ENCODE assay signal across 26 mouse cellular contexts in genomic region chr7:143764876-143765530, GRCm38 (mm10). TPM values are rescaled to one million over a fixed set of nuclear protein-coding genes. Genes with fewer than 3 reads are reported as not detected.
DNase-seq lines count a peak whose midpoint lies in the region; ATAC-seq lines count a peak whose summit lies in the region.
"Had no signal": no experiment of that assay in that cellular context is flagged by ENCODE, and none has a peak within 500 bp of the region (broad histone marks: within the 10 kb centered on the region; RNA-seq: fewer than 3 reads in every experiment).

No protein-coding gene starts in this region.

- peak; percentile 65 for DNase-seq in thymus, postnatal 0 days (ENCODE audit: low spot score)
- DNase-seq in thymus, postnatal 36 days, result peak; percentile 38 to 58
- no peak for DNase-seq in liver, embryonic 11.5 days (ENCODE audit: low spot score)
- DNase-seq in adrenal gland, postnatal 25 days, result no peak
- no peak for DNase-seq in heart, postnatal 4 days
- DNase-seq: adrenal gland, adult 2 months; adrenal gland, postnatal 36 days; cerebellum, adult 2 months; cerebellum, postnatal 10 days; embryo, embryonic 11 days; gastrocnemius, postnatal 36 days; heart, adult 2 months; heart, postnatal 14 days had no signal

- H3K9me3 ChIP-seq in liver, embryonic 11.5 days (ENCODE audit: control insufficient read depth, low read length), result no peaks in the 10 kb centered on the region
- H3K9me3 ChIP-seq: embryonic facial prominence, embryonic 15.5 days; forebrain, embryonic 10.5 days; forebrain, embryonic 15.5 days; heart, embryonic 15.5 days; hindbrain, embryonic 12.5 days had no signal

- H3K27ac ChIP-seq in liver, embryonic 11.5 days (ENCODE audit: low read depth, low read length), result no peak overlapping the region
- H3K27ac ChIP-seq: embryonic facial prominence, embryonic 15.5 days; forebrain, embryonic 10.5 days; forebrain, embryonic 15.5 days; heart, adult 2 months; heart, embryonic 15.5 days; hindbrain, embryonic 12.5 days had no signal

- WGBS in liver, embryonic 11.5 days, result 64% methylated on average over 19 of the region's 19 CpGs

- H3K4me1 ChIP-seq in liver, embryonic 11.5 days (replicated peaks; ENCODE audit: control insufficient read depth, insufficient read depth, low read length), result no peaks in the 10 kb centered on the region
- H3K4me1 ChIP-seq: embryonic facial prominence, embryonic 15.5 days; forebrain, embryonic 10.5 days; forebrain, embryonic 15.5 days; heart, embryonic 15.5 days; hindbrain, embryonic 12.5 days had no signal

- ATAC-seq in common myeloid progenitor, adult 5-6 weeks (replicated peaks; ENCODE audit: low read depth, poor library complexity, severe bottlenecking), result peak; percentile 26; the same call in 1 of the 2 replicates
- peak; percentile 31 to 63; a peak in 3 of 4 replicates for ATAC-seq in hematopoietic stem cell, adult 5-6 weeks (replicated peaks in 1 of 2; ENCODE audit: insufficient read depth in 1 of 2, low FRiP score in 2 of 2, low TSS enrichment in 1 of 2, low read depth in 1 of 2, poor library complexity in 2 of 2, severe bottlenecking in 2 of 2)
- ATAC-seq in liver, embryonic 11.5 days (replicated peaks; ENCODE audit: low FRiP score), result no peak
- ATAC-seq: hindbrain, embryonic 16.5 days; Patski had no signal

- H3K4me2 ChIP-seq in liver, embryonic 11.5 days, result no peak overlapping the region
- H3K4me2 ChIP-seq: embryonic facial prominence, embryonic 15.5 days; forebrain, embryonic 15.5 days; heart, embryonic 11.5 days; heart, embryonic 15.5 days; hindbrain, embryonic 12.5 days had no signal

- H3K4me3 ChIP-seq in liver, embryonic 11.5 days (ENCODE audit: low read depth, low read length), result no peak overlapping the region
- H3K4me3 ChIP-seq: embryonic facial prominence, embryonic 15.5 days; erythroblast, embryonic 14.5 days; forebrain, embryonic 10.5 days; forebrain, embryonic 15.5 days; heart, adult 2 months; heart, embryonic 15.5 days; hindbrain, embryonic 12.5 days had no signal

- H3K27me3 ChIP-seq in liver, embryonic 11.5 days (replicated peaks; ENCODE audit: control insufficient read depth, insufficient read depth, low read length), result peaks cover 27% of the 10 kb centered on the region
- H3K27me3 ChIP-seq: Patski had no signal

- no peak overlapping the region for H3K9ac ChIP-seq in liver, embryonic 11.5 days (ENCODE audit: low read depth, low read length)
- H3K9ac ChIP-seq: embryonic facial prominence, embryonic 15.5 days; forebrain, embryonic 15.5 days; heart, embryonic 15.5 days; hindbrain, embryonic 12.5 days had no signal

- no peaks in the 10 kb centered on the region for H3K36me3 ChIP-seq in liver, embryonic 11.5 days (ENCODE audit: control insufficient read depth, insufficient read depth, low read length)
- H3K36me3 ChIP-seq: embryonic facial prominence, embryonic 15.5 days; forebrain, embryonic 10.5 days; forebrain, embryonic 15.5 days; heart, embryonic 15.5 days; hindbrain, embryonic 12.5 days had no signal

RNA-seq across cellular contexts. Expression of gene Mrgprg, which starts 1.8 kb away (rescaled TPM):
- not detected in 2 replicates for total RNA-seq in common myeloid progenitor, adult 5-6 weeks (2017)
- total RNA-seq in hematopoietic stem cell, adult 5-6 weeks (2017), result not detected in 2 replicates
- 0.27 and 0.31 TPM in 2 replicates for polyA plus RNA-seq in thymus, postnatal 0 days (2015; fragmentation: Nextera tagmentation; extraction: Ambion mirVana)
- polyA plus RNA-seq in liver, embryonic 11.5 days (2014; fragmentation: Nextera tagmentation; extraction: Ambion mirVana), result not detected in 2 replicates
- 0.27 and 0.67 TPM in 2 replicates for total RNA-seq in adrenal gland, postnatal 25 days (2021)
- total RNA-seq in heart, postnatal 4 days (2021), result not detected
- total RNA-seq: CH12.LX; gastrocnemius, postnatal 36 days; heart, adult 2 months; heart, postnatal 14 days had no signal
- polyA plus RNA-seq: cerebellum, adult 2 months; embryonic facial prominence, embryonic 11.5 days; embryonic facial prominence, embryonic 15.5 days; erythroblast, embryonic 14.5 days; forebrain, embryonic 10.5 days; forebrain, embryonic 15.5 days; heart, embryonic 11.5 days; heart, embryonic 15.5 days; hindbrain, embryonic 12.5 days; hindbrain, embryonic 16.5 days; Patski had no signal

RNA-seq across cellular contexts. Expression of gene Osbpl5, which starts 8.2 kb away (rescaled TPM):
- total RNA-seq in common myeloid progenitor, adult 5-6 weeks (2017), result 5.9 and 15.3 TPM in 2 replicates
- 14.9 and 28.2 TPM in 2 replicates for total RNA-seq in hematopoietic stem cell, adult 5-6 weeks (2017)
- polyA plus RNA-seq in thymus, postnatal 0 days (2015; fragmentation: Nextera tagmentation; extraction: Ambion mirVana), result 6.5 and 6.6 TPM in 2 replicates
- 8.3 and 8.9 TPM in 2 replicates for polyA plus RNA-seq in liver, embryonic 11.5 days (2014; fragmentation: Nextera tagmentation; extraction: Ambion mirVana)
- 22.8 and 37.0 TPM in 2 replicates for total RNA-seq in adrenal gland, postnatal 25 days (2021)
- total RNA-seq in heart, postnatal 4 days (2021), result 10 to 100 TPM; 45.1 to 46.4 TPM
- polyA plus RNA-seq: erythroblast, embryonic 14.5 days had no signal

RNA-seq across cellular contexts. Expression of gene Mrgpre, which starts 19.3 kb away (rescaled TPM):
- total RNA-seq in common myeloid progenitor, adult 5-6 weeks (2017), result 1.2 and 1.3 TPM in 2 replicates
- total RNA-seq in hematopoietic stem cell, adult 5-6 weeks (2017), result 0.81 and 1.3 TPM in 2 replicates
- 1.5 and 1.7 TPM in 2 replicates for polyA plus RNA-seq in thymus, postnatal 0 days (2015; fragmentation: Nextera tagmentation; extraction: Ambion mirVana)
- polyA plus RNA-seq in liver, embryonic 11.5 days (2014; fragmentation: Nextera tagmentation; extraction: Ambion mirVana), result 0.59 and 0.86 TPM in 2 replicates
- total RNA-seq in adrenal gland, postnatal 25 days (2021), result 1.4 and 2.0 TPM in 2 replicates
- 1 to 10 TPM; 2.3 to 2.4 TPM for total RNA-seq in heart, postnatal 4 days (2021)
- polyA plus RNA-seq: erythroblast, embryonic 14.5 days had no signal

RNA-seq across cellular contexts. Expression of gene Nadsyn1, which starts 57.6 kb away (rescaled TPM):
- 8.3 and 13.6 TPM in 2 replicates for total RNA-seq in common myeloid progenitor, adult 5-6 weeks (2017)
- 8.1 and 8.9 TPM in 2 replicates for total RNA-seq in hematopoietic stem cell, adult 5-6 weeks (2017)
- polyA plus RNA-seq in thymus, postnatal 0 days (2015; fragmentation: Nextera tagmentation; extraction: Ambion mirVana), result 7.1 and 7.7 TPM in 2 replicates
- polyA plus RNA-seq in liver, embryonic 11.5 days (2014; fragmentation: Nextera tagmentation; extraction: Ambion mirVana), result 8.6 and 12.7 TPM in 2 replicates
- total RNA-seq in adrenal gland, postnatal 25 days (2021), result 16.7 and 21.7 TPM in 2 replicates
- 1 to 10 TPM; 8.8 to 9.8 TPM for total RNA-seq in heart, postnatal 4 days (2021)

RNA-seq across cellular contexts. Expression of gene Dhcr7, which starts 57.9 kb away (rescaled TPM):
- 11.7 and 25.1 TPM in 2 replicates for total RNA-seq in common myeloid progenitor, adult 5-6 weeks (2017)
- total RNA-seq in hematopoietic stem cell, adult 5-6 weeks (2017), result 10.4 and 13.5 TPM in 2 replicates
- polyA plus RNA-seq in thymus, postnatal 0 days (2015; fragmentation: Nextera tagmentation; extraction: Ambion mirVana), result 30.0 and 41.7 TPM in 2 replicates
- 66.9 and 75.9 TPM in 2 replicates for polyA plus RNA-seq in liver, embryonic 11.5 days (2014; fragmentation: Nextera tagmentation; extraction: Ambion mirVana)
- 1,142 and 1,301 TPM in 2 replicates for total RNA-seq in adrenal gland, postnatal 25 days (2021)
- 10 to 100 TPM; 15.7 to 17.5 TPM for total RNA-seq in heart, postnatal 4 days (2021)

Comparison
In these comparisons a context has a peak if more than half of its experiments do, and no peak if none do; other contexts are left out.
1. DNase-seq: peak in thymus, postnatal 0 days (single experiment) and thymus, postnatal 36 days (2 of 2); none in liver, embryonic 11.5 days (single experiment), adrenal gland, postnatal 25 days (single experiment) and heart, postnatal 4 days (single experiment).